Mouse (Mus musculus) frontal cortex, postnatal 36 days (tissue): ENCODE measurements around the gene Plcd3.
A peak's percentile ranks its signal among the peaks of the same experiment; 100 is the strongest.

Experiments used
- DNase-seq, 2 experiments: peaks; one replicate each; pipeline ENCODE4 v3.0.0; 2022; ENCODE audit warnings: low spot score in 2 of 2

Plcd3 gene

DNA sequence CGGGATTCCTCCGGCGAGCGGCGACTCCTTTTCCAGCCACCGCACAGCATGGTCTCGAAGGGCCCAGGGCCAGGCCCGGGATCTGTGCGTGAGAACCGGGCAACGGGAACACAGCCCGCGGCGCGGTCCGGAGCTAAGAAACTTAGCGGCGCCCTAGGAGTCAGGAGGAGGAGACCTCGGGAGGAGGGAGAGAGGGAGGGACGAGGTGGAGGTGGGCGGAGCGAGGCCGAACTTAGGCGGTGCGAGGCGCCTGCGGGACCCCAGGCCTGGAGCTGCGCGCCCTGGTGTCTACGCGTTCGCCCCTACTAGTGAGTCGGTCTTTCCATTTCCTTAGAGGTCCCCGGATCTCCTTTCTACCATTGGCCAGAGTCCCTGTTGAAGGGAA lies at the start of gene Plcd3, which contains the start of gene Acbd4:
Plcd3 (minus strand) TSS at position 178 of the 385 bp plus-strand sequence.
Acbd4 (plus strand) TSS at position 202 of the 385 bp plus-strand sequence.
- peak; percentile 62 to 69 for DNase-seq

DNA sequence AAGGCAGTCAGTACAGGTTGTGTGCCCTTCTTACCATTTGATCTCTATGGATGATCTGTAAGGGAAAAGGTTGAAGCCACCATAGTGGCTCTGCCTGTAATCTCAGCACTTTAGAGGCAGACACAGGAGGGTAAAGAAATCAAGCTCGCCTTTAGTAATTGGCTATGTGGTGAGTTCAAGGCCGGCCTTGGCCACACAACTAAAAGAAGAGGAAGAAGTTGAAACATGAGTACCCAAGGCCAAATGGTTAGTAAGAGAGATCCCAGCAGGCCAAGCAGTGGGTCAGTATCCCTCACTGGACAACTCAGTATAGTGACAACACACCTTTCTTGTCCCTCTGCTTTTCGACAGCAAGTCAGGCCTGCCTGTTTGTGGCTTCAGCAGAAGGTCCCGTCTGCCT lies 48.3 kb upstream of the Plcd3 start:
- DNase-seq: no peak

DNA sequence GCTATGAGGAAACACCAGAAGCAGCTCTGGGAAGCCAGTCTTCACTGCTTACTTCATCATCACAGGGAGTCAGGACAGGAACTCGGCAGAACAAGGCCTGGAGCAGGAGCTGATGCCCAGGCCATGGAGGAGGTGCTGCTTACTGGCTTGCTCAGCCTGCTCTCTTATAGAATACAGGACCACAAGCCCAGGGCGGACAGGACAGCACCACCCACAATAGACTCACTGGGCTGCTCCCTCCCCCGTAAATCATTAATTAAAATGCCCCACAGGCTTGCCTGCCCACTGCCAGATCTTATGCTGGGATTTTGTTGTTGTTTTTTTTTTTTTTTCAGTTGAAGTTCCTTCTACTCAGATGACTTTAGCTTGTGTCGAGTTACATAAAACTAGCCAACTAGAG lies 46.3 kb upstream of the Plcd3 start:
- DNase-seq: no peak

DNA sequence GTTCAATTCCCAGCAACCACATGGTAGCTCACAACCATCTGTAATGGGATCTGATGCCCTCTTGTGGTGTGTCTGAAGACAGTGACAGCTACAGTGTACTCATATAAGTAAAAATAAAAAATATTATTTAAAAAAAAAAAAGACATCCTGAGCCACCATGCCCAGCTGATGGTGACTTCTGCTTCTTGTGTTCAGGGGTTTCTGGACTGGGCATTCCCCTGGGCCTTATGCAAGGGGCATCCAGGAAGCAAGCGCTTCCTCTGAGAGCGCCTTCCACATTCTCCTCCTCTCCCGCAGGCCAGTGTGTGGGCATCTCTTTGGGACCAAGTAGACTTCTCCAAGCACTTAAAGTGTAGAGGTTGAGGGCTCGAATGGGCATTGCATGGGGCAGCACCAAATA lies 44.9 kb upstream of the Plcd3 start:
- no peak for DNase-seq

DNA sequence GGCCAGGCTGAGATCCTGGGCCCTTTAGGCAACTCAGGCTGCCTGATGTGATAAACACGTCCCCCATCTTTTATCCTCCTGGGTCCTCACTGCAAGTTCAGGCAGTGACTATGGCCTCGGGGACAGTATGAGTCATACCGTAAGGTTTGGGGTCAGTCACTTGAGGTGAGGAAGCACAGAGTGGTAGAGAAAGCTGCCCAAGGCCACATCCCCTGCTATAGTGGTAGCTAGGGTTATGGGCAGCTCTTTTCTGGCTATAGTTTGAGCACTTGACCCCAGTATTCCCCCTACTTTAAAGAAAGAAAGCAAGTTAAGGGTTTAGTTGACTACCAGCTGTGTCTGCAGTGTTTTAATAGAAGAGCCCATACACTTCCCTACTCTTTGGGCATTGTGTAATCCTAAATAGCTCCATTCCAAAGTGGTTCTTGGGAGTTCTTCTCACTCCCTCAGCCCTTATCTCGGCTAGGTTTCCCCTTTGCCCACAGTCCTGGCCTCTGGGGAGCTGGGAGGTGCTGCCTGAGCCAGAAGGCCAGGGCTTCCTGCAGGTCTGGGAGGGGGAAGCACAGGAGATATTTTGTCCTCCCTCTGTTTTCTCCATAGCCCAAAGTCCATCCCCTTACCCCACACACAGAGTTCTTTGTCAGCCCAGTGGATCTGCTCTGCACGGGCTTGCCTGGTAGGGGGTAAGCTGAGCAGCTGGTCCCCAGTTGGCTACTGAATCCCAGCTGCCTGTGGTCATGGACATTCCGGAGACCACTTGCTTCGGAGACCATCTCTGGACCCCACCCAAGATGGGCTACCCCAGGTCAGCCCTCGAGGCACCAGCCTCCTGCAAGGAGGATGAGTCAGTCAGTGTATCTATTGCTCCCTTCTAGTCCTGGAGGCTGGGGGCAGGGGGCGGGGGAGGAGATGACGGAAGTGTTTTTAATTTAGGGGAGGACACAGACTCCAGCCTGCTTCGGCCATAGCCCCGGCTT lies 43.1 kb upstream of the Plcd3 start:
- DNase-seq: no peak

DNA sequence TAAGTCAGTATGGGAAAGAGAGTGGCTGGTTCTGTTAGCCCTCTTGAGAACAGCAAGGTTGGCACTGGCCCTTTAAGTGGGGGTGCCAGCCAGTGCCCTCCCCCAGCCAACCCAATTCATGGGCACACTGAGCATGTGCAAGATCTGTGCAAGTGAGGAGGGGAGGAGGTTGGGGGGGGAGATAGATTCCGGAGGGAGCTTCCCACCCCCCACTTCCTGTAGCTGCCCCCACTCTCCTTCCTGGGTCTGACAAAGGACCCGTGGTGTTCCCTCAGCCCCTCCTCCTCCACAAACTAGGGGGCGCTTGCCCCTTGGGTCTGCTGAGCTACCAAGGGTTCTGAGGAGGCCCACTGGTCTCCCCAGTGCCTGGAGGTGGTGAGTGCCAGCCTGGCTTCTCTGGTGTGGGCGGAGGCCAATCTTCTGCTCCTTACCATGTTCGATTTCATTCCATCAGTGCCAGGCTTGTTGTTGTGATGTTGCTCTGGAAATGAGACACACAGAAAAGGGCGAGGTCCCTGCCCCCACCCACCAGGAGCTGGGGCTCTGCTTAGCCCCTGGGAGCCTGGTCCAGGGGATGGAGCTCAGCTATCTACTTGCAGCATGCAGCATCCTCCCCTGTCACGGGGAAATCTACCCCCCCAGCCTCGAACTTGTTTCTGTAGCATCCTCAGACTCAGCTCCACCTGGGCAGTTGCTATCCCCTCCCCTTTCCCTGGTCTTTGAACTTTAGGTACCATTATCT lies 41.2 kb upstream of the Plcd3 start:
- DNase-seq: peak; percentile 87 to 91

DNA sequence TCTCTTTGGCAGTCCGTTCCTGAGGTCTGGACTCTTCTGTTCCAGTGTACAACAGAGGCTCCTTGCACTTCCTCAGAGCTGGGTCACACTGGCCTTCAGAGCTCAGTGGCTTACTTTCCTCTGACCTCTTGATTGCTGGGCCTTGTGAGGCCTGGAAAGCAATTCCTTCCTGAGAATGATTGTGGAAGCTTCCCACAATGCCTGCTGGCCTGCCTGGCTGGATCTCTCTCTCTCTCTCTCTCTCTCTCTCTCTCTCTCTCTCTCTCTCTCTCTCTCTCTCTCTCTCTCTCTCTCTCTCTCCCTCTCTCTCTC lies 40.4 kb upstream of the Plcd3 start:
- DNase-seq: no peak

DNA sequence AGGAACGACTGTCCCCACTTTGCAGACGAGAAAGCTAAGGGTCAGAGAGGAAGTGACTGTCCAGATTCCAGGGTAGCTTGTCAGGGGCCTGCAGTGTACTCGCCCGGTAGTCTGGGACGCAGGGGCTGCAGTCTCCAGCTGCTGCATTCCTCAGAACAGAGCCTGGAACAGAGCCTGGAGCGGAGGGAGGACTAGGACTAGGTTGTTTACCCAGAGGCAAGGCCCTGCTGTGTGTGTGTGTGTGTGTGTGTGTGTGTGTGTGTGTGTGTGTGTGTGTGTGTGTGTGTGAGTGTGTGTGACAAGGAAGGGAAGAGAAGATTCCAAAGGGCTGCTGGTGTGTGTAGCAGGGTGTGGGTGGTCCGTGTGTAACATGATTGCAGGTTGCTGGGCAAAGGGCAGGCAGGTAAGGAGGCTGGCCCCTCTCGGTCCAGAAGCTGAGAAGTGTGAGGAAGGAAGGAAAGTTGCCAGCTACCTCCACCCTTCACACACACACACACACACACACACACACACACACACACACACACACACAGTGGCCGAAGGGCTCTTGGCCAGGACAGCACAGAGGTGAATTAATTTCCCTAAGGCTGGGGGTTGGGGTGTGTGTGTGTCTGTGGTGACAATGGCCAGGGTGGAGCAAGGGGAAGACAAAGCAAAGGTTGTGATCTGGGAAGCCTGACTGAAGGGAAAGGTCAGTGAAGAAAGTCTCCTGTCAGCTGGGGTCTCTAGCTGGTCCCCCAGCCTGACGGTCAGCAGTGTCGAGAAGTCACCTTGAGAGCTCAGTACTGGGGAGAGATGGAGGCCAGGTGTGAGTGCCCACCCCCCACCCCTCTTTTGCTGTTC lies 39.9 kb upstream of the Plcd3 start:
- DNase-seq: peak in 1 of 2 experiments; percentile 27

DNA sequence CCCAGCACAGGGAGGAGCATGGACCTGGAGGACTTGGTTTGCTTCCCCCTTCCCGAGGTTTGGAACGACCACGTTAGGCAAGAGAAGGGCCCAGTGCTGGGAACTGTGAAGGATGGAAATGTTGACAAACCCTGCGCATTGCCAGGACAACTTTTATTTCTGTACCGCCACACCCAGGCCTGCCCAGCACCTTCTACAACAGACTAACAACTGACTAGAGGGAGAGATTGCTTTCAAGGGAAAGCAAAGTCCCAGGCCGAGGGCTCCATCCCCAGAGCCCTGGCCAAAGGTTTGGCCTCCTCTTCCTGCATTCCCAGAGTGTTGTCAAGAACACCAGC lies 39.3 kb upstream of the Plcd3 start:
- DNase-seq: no peak

DNA sequence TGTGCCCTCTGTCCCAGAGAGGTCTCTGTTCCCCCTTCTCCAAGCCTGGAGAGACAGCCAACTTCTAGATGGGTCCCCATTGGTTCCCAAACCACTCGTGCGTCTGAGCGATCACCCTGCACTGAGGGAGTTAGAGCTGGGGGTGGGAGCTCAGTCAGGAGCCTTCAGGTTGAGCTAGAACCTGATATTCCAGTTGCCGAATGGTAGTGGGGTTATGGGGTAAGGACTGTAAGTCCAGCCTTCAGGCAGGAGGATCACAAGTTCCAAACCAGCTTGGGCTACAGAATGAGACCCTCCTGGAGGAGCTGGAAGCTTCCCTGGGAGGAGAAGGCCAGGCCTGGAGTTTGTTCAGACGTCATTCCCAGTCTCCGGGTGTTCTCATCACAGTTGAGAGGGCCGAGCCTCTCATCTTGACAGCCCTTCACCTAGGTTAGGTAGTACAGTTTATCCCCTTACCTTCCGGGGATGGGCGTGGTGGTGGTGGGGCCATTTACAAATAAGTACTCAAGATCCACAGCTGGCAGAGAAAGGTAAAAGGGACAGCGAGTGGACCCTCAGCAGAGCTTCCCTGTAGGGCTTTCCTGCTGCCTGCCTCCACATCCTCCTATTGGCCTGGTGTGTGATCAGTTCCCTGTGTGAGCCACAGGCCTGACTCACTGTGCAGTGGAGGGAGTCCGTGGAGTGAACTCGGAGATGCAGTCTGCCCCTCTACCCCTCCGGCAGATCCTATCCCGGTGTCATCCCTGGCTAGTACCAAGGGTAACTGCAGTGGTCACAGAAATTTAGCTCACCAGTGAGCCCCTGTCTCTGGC lies 38.7 kb upstream of the Plcd3 start:
- DNase-seq: no peak

DNA sequence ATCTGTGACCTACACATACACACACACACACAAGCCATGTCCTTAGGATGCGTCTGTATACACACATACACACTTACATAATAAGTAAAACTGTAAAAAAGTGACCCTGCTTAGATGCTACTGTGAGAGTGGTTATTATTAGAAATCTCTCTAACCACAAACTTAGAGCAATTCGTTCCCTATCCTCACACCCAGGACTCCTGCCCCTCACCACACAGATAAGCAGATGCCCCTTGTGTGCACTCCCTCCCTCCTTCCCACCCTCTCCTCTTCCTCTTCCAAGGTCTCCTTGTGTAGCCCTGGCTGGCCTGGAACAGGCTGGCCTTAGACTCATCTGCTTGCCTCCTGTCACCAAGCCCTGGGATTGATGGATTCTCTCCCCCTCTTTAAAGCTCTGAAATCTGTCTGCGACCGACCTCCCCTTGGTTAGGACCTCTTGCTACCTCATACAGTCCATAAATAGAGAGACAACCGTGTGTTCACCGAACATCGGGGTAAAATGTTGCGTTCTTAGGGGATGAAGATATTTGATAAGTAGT lies 34.6 kb upstream of the Plcd3 start:
- no peak for DNase-seq

DNA sequence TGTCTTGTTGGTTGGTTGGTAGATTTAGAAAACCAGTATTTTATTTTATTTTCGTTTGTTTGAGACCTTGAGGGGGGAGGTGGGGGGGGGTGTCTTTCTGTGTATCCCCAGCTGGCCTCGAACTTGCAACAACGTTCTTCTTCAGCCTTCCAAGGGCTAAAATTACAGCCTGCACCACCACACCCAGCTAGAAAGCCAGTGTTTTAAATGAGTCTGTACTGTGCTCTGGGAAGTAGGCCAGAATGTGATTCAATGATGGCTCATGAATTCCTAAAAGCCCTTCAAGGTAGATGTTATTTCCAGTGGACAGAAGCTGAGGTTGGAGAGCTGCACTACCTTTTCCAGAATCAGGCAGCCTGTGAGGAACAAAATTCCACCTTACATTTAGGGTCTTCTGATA lies 32.8 kb upstream of the Plcd3 start:
- peak in 1 of 2 experiments; percentile 43 for DNase-seq

DNA sequence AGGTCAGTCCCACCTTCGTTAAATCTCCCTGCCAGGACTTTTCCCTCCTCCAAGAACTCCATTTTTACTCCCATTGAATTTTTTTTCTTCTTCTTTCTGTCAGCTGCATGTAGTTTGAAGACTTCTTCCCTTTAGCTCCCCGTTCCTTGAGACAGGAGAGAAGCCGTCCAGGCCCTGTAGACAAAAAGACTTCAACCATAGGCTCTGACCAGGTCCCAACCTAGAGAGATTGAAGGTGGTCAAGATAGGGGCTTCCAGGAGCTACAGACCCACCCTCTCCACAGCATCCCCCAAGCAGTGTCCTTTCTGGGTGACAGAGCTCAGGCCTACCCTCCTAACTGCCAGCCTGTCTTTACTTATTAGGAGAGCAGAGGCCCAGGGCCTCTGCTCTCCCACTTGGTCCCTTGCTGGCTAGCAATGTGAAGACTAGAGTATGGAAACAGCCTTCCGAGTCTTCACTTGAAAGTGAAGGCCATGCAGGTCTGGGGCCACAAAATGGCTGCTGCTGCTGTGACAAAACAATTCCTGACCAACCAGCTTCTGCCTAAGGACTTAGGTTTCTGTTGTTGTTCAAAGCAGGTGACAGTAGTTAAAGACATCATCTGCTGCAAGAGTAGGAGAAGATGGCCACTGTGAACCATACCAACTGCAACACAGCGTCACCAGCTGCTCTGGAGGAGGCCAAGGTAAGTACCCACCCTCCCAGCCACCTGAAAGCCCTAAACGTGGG lies 32.2 kb upstream of the Plcd3 start:
- no peak for DNase-seq

DNA sequence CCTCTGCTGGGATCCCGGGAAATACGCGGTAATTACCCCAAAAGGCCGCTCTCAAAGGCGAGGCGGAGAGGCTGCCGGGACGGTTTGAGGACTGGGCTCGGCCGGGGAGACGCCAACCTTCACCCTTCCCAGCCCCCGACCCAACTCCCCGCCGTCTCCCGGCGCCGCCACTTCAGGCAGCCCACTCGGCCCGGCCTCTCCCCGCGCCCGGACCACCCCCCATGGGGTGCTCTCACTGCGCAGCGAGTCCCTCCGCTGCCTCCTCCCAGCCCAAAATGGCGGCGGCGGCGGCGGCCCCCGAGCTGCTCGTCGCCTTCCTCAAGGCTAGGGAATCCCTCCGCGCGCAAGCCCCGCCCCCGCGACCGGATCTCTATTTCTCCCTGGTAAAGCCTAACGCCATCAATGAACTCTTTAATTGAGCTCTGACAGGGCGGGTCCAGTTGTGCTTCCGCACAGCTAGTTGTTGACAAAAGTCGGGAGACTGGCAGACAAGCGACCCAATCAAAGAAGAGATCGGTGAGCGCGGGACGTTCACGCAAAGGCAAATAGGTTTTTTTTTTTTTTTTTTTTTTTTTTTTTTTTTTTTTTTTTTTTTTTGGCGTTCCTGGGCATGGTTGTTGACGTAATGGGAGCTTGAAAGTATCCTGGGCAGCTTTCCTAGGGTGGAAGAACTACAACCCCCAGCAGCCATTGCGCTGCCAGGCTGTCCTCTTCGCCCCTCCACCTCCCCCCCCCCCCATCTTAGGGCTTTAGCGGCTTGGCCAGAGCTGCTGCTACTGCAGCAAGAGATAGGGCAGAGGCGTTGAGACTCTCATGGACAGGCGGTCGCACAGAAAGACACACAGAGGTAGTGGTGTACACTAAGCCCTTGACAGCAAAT lies 31.4 kb upstream of the Plcd3 start:
- peak; percentile 100 for DNase-seq

DNA sequence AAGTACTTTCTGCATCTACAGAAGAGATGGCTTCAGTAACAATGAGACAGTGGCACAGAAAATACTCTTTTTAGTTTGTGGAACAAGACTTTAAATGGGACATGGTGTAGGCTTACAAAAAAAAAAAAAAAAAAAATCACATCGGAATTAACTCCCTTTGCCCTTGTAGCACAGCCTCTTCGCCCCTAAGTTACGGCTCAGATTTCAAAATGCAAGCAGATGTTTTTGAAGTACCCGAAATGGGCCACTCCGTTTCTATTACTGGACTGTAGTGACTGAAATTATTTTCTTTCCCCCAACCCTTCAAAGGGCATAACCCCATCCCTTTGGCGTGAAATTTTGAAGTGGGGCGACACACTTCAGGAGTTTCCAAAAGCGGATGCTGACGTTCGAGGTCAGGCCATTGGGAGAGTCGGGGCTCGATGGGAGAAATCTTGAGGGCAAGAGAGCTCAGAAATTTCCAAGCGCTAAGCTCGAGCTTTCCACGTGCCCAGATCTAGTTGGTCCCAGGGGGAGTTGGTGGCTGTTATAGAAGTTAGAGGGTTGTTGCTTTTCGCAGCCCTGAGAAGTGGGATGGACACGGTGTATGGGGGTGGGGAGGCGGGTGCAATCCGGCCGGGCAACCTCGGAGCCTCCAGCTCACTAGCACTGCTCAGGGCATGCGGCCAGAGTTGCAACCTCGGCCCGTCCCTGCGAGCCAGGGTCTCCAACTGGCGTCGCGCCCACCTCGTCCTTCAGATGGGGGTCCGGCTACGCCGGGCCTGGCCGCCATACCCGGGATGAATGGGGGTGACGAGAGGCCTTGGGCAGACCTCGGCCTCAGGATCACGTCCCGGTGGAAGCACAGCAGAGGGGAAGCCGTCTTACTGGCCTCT lies 30.5 kb upstream of the Plcd3 start, which contains the start of gene Hexim2:
Hexim2 (plus strand) TSS at position 729 of the 875 bp plus-strand sequence.
- peak; percentile 60 to 64 for DNase-seq

DNA sequence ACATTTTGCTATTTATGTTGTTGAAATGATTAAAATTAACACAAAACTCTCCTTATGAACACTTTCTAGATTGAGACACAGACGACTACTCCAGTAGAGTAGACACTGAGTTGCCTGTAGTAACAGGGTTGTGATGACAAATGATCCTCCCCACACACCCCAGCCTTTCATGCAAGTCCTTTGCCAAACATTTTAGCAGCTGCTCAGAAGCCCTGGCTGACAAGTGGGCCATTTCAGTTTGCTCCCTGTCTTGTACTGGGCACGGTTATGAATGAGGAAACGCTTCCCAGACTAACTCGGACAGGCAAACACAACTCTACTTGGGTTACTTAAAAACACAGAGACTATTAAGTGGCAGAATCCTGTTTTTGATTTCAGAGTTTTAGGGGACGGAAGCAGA lies 18.9 kb upstream of the Plcd3 start:
- no peak for DNase-seq

DNA sequence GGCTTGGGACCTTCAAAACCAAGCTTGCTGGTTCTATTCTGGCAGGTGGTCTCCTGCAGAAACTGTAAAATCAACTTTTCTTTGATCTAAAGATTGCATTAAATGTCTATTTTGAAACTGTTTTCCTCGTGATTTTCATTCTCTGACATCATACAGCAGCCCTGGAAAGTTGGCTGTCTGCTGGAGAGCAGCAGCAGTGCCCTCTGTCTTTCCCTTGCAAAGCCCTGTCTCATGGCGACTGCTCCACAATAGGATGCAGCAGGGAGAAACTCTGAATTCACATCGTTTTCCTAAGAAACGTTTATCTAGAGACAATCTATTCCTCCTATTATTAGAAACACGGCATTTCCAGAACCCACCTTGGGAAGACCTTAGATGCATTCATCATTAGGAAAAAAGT lies 18.2 kb upstream of the Plcd3 start:
- DNase-seq: no peak

DNA sequence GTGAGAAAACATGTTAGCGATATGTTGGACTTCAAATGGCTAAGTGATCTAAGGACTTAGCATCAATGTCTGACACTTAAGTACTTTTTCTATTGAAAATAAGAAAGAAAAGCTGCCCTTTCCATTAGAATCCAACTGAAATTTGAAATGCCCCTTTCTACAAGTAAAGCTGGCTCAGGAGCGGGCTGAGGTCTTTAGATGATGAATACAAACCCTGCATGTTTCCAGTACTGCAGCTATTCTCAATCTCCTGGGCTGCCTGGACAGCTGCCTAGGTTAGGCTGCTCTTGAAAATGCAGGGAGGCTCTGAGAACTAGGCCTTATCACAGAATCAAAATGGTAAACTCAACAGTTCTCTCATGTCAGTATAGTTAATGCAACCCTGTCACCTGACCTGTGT lies 17.4 kb upstream of the Plcd3 start:
- DNase-seq: no peak
